Mouse (Mus musculus) forebrain, embryonic 15.5 days (tissue): ENCODE measurements around the gene Itprip. TPM values are rescaled to one million over a fixed set of nuclear protein-coding genes. Genes with fewer than 3 reads are reported as not detected.
A peak's percentile ranks its signal among the peaks of the same experiment; 100 is the strongest.

Experiments used
- ATAC-seq: fragments of 200-750 bp; cut with Nextera tagmentation; replicated peaks from 2 replicates; pipeline ENCODE4 v1.8.0; 2017; ENCODE audit warnings: mild to moderate bottlenecking, moderate TSS enrichment, moderate library complexity
- H3K27ac ChIP-seq: fragments of 300-500 bp; sonication (generic); replicated peaks from 2 replicates; pipeline ENCODE4 v1.5.1; 2015; ENCODE audit warnings: mild to moderate bottlenecking, inconsistent platforms
- H3K27me3 ChIP-seq: fragments of 300-500 bp; sonication (generic); 2 replicates; pipeline ENCODE4 v1.6.1; 2015; ENCODE audit warnings: inconsistent platforms
- H3K36me3 ChIP-seq: fragments of 300-500 bp; sonication (generic); 2 replicates; pipeline ENCODE4 v1.6.1; 2015; ENCODE audit warnings: mild to moderate bottlenecking, inconsistent platforms
- H3K4me1 ChIP-seq: fragments of 300-500 bp; sonication (generic); 2 replicates; pipeline ENCODE4 v1.6.1; 2015; ENCODE audit warnings: inconsistent platforms
- H3K4me2 ChIP-seq: fragments of 300-500 bp; sonication (generic); replicated peaks from 2 replicates; pipeline ENCODE4 v1.6.1; 2015; ENCODE audit warnings: mild to moderate bottlenecking, inconsistent platforms
- H3K4me3 ChIP-seq: fragments of 300-500 bp; sonication (generic); 2 replicates; pipeline ENCODE4 v1.5.1; 2015; ENCODE audit warnings: mild to moderate bottlenecking, inconsistent platforms
- H3K9ac ChIP-seq: fragments of 300-500 bp; sonication (generic); replicated peaks from 2 replicates; pipeline ENCODE4 v1.6.1; 2015; ENCODE audit warnings: mild to moderate bottlenecking, inconsistent platforms
- H3K9me3 ChIP-seq: fragments of 300-500 bp; sonication (generic); 2 replicates; pipeline ENCODE4 v1.6.1; 2016; ENCODE audit warnings: inconsistent platforms
- WGBS: fragments of 180-500 bp; shearing (Covaris S2); methylation state at CpG from one replicate; pipeline ENCODE4 v1.1.7; 2015; ENCODE audit warnings: mixed read lengths; 5-methylcytosine and 5-hydroxymethylcytosine counted together
- polyA plus RNA-seq: library from polyadenylated mRNA; unstranded; fragments of >200 nt; fragmentation: Nextera tagmentation; extraction: Ambion mirVana; gene quantifications from 2 replicates; pipeline ENCODE4 v1.2.1, GENCODE M21; 2015

The Itprip gene
- polyA plus RNA-seq, 1 experiment from 2014 or later = 7.7 TPM

- H3K36me3 ChIP-seq = no peaks in the 10 kb centered on the region
- H3K4me3 ChIP-seq = no peak overlapping the region
- H3K27ac ChIP-seq = peak overlapping the region; percentile 95; the same call in 1 of the 2 replicates
- no peaks in the 10 kb centered on the region for H3K27me3 ChIP-seq
- no peak for ATAC-seq
- H3K9ac ChIP-seq = no peak overlapping the region
- H3K9me3 ChIP-seq = no peaks in the 10 kb centered on the region
- 89% methylated on average over 4 of the region's 4 CpGs for WGBS
- H3K4me2 ChIP-seq = no peak overlapping the region
- H3K4me1 ChIP-seq = peaks cover 22% of the 10 kb centered on the region
Observed at GRCm38 (mm10) chr19:47910751-47911150, 8.3 kb downstream of the Itprip start.

GRCm38 (mm10) chr19:47910117-47910618, 8.9 kb downstream of the Itprip start:
- ATAC-seq = peak; percentile 17; the same call in 1 of the 2 replicates
- Histone ChIP-seq H3K36me3 (no peaks in the 10 kb centered on the region), H3K9me3 (no peaks in the 10 kb centered on the region), H3K27ac (peak overlapping the region; percentile 95), H3K4me3 (no peak overlapping the region; the same call in 1 of the 2 replicates), H3K4me1 (peaks cover 22% of the 10 kb centered on the region), H3K27me3 (no peaks in the 10 kb centered on the region), H3K9ac (no peak overlapping the region), H3K4me2 (peak overlapping the region; percentile 67)
- 28% methylated on average over 4 of the region's 4 CpGs for WGBS

- peak overlapping the region; percentile 69 for H3K9ac ChIP-seq
- peak overlapping the region; percentile 95 for H3K27ac ChIP-seq
- peak overlapping the region; percentile 67 for H3K4me2 ChIP-seq
- peak overlapping the region; percentile 40 for H3K4me3 ChIP-seq
- H3K36me3 ChIP-seq = no peaks in the 10 kb centered on the region
- H3K4me1 ChIP-seq = peaks cover 22% of the 10 kb centered on the region
- peak; percentile 87 for ATAC-seq
- no peaks in the 10 kb centered on the region for H3K9me3 ChIP-seq
- WGBS = under 1% methylated on average over 10 of the region's 10 CpGs
- H3K27me3 ChIP-seq = no peaks in the 10 kb centered on the region
Observed at GRCm38 (mm10) chr19:47909387-47910116, 9.5 kb downstream of the Itprip start.

- Histone ChIP-seq H3K36me3 (no peaks in the 10 kb centered on the region), H3K4me2 (peak overlapping the region; percentile 67), H3K9me3 (no peaks in the 10 kb centered on the region), H3K9ac (peak overlapping the region; percentile 69), H3K4me1 (peaks cover 22% of the 10 kb centered on the region), H3K27ac (peak overlapping the region; percentile 95), H3K4me3 (no peak overlapping the region), H3K27me3 (no peaks in the 10 kb centered on the region)
- WGBS = 18% methylated on average over 6 of the region's 6 CpGs
- ATAC-seq = peak; percentile 46
Observed at GRCm38 (mm10) chr19:47908961-47909371, 10.1 kb downstream of the Itprip start.

- Histone ChIP-seq H3K27ac (no peak overlapping the region), H3K9me3 (no peaks in the 10 kb centered on the region), H3K4me3 (no peak overlapping the region), H3K4me1 (peaks cover 30% of the 10 kb centered on the region), H3K9ac (no peak overlapping the region), H3K27me3 (no peaks in the 10 kb centered on the region), H3K4me2 (no peak overlapping the region), H3K36me3 (no peaks in the 10 kb centered on the region)
- 93% methylated on average over 9 of the region's 9 CpGs for WGBS
- no peak for ATAC-seq
Observed at GRCm38 (mm10) chr19:47907596-47907995, 11.5 kb downstream of the Itprip start.

GRCm38 (mm10) chr19:47905603-47906002, 13.5 kb downstream of the Itprip start:
- H3K4me3 ChIP-seq = no peak overlapping the region
- H3K9me3 ChIP-seq = no peaks in the 10 kb centered on the region
- H3K27ac ChIP-seq = no peak overlapping the region
- no peaks in the 10 kb centered on the region for H3K36me3 ChIP-seq
- no peak for ATAC-seq
- no peaks in the 10 kb centered on the region for H3K27me3 ChIP-seq
- no peak overlapping the region for H3K4me2 ChIP-seq
- H3K9ac ChIP-seq = no peak overlapping the region
- H3K4me1 ChIP-seq = peaks cover 30% of the 10 kb centered on the region
- WGBS = 83% methylated on average over 5 of the region's 5 CpGs

GRCm38 (mm10) chr19:47905081-47905480, 14.0 kb downstream of the Itprip start:
- 93% methylated on average over 4 of the region's 4 CpGs for WGBS
- H3K4me2 ChIP-seq = no peak overlapping the region
- no peaks in the 10 kb centered on the region for H3K9me3 ChIP-seq
- H3K27ac ChIP-seq = no peak overlapping the region
- peaks cover 25% of the 10 kb centered on the region for H3K4me1 ChIP-seq
- H3K27me3 ChIP-seq = no peaks in the 10 kb centered on the region
- no peak for ATAC-seq
- no peak overlapping the region for H3K4me3 ChIP-seq
- H3K9ac ChIP-seq = no peak overlapping the region
- no peaks in the 10 kb centered on the region for H3K36me3 ChIP-seq

GRCm38 (mm10) chr19:47903679-47904078, 15.4 kb downstream of the Itprip start:
- Histone ChIP-seq H3K27me3 (no peaks in the 10 kb centered on the region), H3K36me3 (no peaks in the 10 kb centered on the region), H3K27ac (no peak overlapping the region), H3K9ac (no peak overlapping the region), H3K4me2 (no peak overlapping the region), H3K4me3 (no peak overlapping the region), H3K9me3 (no peaks in the 10 kb centered on the region), H3K4me1 (peaks cover 12% of the 10 kb centered on the region)
- 50% methylated on average over 4 of the region's 4 CpGs for WGBS
- ATAC-seq = peak; percentile 45; the same call in 1 of the 2 replicates

GRCm38 (mm10) chr19:47902316-47903201, 16.5 kb downstream of the Itprip start:
- no peaks in the 10 kb centered on the region for H3K36me3 ChIP-seq
- 76% methylated on average over 13 of the region's 13 CpGs for WGBS
- no peak for ATAC-seq
- no peak overlapping the region for H3K4me2 ChIP-seq
- H3K4me3 ChIP-seq = no peak overlapping the region
- H3K9ac ChIP-seq = no peak overlapping the region
- peaks cover 7% of the 10 kb centered on the region; the same call in 1 of the 2 replicates for H3K4me1 ChIP-seq
- no peaks in the 10 kb centered on the region for H3K9me3 ChIP-seq
- H3K27ac ChIP-seq = no peak overlapping the region
- H3K27me3 ChIP-seq = no peaks in the 10 kb centered on the region

GRCm38 (mm10) chr19:47900558-47900957, 18.5 kb downstream of the Itprip start:
- H3K36me3 ChIP-seq = 0 out of 2 replicates have a peak, but pooled peaks cover 4% of the 10 kb centered on the region
- WGBS = 87% methylated on average over 10 of the region's 10 CpGs
- peaks cover 7% of the 10 kb centered on the region; the same call in 1 of the 2 replicates for H3K4me1 ChIP-seq
- H3K9me3 ChIP-seq = no peaks in the 10 kb centered on the region
- no peaks in the 10 kb centered on the region for H3K27me3 ChIP-seq
- no peak overlapping the region for H3K4me3 ChIP-seq
- H3K9ac ChIP-seq = no peak overlapping the region
- no peak overlapping the region for H3K4me2 ChIP-seq
- no peak overlapping the region for H3K27ac ChIP-seq
- no peak for ATAC-seq

GRCm38 (mm10) chr19:47900012-47900411, 19.1 kb downstream of the Itprip start:
- Histone ChIP-seq H3K27me3 (no peaks in the 10 kb centered on the region), H3K9me3 (no peaks in the 10 kb centered on the region), H3K9ac (no peak overlapping the region), H3K27ac (no peak overlapping the region), H3K4me1 (peaks cover 7% of the 10 kb centered on the region; the same call in 1 of the 2 replicates), H3K4me2 (no peak overlapping the region), H3K36me3 (0 out of 2 replicates have a peak, but pooled peaks cover 4% of the 10 kb centered on the region), H3K4me3 (no peak overlapping the region)
- ATAC-seq = no peak
- WGBS = 74% methylated on average over 6 of the region's 6 CpGs
